Mouse (Mus musculus) lung, postnatal 4 days (tissue): ENCODE measurements at regions not wholly inside any gene's neighbourhood (a gene's known extent, or its start where the extent isn't known, plus 50 kb on each side); places are given as distances from the start of the nearest gene placed in this dataset.

Experiments
- DNase-seq, 2 experiments: peaks; one replicate each; pipeline ENCODE4 v3.0.0; 2021

DNA sequence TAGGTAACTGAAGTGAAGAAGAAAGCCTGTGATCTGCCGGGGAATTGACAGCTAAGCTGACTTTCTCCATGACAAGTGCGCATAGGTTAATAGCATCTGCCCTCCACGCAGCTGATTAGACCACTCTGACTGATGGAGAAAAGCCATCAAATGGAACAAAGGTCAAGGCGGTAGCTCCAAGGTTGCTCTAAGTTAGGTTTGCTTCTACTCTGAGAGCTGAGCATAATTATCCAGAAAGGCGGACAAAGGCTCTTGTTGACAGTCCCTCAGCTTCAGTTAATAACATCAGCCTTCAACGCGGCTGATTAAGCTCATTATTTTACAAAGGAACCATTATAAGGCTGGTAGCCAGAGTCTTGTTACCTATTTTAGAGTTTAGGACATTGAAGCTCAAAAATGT is 54.0 kb upstream of the Enpep start:
- DNase-seq, result no peak

DNA sequence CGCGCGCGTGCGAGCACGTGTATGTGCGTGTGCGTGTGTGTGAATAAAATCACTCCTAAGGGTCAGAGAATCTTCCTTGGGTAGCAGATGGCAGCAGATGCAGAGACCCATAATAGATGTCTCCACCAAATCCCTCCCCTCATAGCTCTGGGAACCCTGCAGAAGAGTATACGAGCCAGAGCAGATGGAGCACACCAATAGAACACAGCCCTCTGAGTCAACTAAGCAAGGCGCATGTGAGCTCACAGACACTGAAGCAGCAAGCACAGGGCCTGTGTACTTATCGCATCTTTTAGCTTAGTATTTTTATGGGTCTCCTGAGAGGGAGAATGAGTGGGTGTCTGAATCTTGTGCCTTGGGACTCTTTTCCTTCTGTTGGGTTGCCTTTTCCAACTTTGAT is 58.0 kb upstream of the Enpep start:
- no peak for DNase-seq

DNA sequence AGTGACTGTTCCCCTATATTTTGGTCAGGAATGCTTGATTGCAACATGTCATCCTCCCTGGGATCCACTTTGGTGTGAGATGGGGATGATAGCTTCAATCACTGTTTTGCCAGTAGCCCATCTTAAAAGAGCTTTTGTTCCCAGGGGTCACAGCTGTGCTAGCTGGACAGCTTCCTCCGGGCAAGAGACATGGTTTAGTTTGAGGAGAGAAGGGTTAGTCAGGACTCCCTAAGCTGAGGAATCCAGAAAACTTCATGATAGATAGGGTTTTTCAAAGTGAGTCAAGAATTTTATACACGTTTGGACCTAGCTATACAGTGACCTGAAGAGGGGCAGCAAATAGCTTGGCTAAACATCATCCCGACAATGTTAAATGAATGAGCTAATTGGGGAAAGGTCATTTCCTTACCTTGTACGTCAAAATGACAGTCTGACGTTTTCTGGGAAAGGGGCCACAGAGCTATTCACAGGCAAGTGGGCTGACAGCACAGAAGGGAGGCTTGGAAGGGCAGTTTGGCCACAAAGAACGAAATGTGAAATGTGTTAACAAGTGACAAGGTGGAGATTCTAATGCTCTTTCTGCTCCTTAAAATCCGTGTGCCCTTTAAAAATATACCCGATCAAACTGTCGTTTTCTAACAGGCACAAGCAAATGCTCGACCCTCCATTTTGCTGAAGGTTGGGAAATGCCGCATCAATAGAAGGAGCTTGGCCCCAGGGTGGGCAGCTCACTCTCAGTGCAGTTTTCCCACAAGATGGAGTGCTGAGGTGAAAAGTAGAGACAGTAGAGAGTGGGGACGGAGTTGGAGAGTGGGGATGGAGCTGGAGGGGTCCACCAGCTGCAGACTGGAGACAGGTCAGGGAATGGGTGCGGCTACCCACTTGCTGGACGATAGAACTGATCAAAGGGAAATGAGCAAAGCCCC is 59.6 kb upstream of the Enpep start:
- no peak for DNase-seq

DNA sequence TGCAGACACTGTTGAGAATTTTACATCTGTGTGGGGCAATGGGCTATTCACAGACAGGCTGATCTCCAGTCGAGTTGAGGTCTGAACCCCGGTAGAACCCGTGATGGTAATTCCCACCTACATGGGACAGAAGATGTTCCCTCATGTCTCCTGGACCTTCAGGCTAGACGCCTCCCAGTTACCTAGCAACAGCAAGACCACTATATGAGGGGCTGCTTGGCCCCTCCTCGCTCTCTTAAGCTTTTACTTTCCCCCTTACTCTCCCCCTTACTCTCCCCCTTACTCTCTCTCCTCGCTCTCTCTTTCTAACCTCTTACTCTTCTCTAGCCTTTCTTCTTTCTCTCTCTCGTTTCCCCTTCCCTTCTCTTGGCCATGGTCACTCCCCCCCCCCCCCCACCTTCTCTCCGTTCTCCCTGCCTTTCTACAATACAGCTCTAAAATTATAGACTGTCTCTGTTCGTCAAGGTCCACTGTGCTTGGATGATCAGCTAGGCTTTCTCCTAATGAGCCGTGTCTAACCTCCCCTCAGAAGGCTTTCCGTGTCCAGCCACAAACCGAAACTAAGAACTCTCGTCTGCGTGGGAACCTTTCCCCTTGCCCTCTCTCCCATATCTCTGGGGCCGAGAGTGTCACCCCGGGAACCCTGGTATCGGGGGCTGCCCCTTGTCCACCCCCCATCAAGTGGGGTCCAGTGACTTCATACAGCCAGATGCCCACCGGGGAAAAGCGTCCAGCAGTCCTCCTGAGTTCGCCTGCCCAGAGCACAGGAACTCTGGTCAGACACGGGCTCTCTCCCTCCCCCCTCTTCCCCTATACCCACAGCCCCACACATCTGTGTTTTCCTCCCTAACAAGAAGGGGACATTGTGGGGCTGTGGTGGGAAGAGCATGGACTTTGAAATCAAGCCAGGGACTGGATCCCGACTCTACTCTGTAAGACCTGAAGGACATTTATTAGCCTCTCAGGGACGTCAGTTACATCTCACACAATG is 60.6 kb upstream of the Enpep start:
- DNase-seq, result no peak

DNA sequence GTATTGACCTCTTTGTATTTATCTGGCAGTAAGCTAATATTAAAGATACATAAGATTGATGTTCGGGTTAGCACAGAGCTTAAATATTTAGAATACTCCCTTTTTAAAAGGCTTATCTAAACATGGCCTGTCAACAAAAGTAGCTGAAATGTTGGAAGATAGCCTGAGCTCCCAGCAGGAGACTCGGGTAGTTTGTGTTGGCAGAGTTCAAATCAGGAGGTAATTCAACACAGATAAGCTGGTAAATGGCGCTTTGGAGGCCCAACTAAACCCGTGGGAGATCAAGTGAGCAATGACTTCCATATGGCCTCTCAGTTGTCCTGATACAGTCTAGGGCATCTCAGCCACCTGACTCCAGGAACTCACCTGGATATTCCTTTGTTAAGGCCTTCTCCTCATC is 65.0 kb upstream of the Enpep start:
- no peak for DNase-seq

DNA sequence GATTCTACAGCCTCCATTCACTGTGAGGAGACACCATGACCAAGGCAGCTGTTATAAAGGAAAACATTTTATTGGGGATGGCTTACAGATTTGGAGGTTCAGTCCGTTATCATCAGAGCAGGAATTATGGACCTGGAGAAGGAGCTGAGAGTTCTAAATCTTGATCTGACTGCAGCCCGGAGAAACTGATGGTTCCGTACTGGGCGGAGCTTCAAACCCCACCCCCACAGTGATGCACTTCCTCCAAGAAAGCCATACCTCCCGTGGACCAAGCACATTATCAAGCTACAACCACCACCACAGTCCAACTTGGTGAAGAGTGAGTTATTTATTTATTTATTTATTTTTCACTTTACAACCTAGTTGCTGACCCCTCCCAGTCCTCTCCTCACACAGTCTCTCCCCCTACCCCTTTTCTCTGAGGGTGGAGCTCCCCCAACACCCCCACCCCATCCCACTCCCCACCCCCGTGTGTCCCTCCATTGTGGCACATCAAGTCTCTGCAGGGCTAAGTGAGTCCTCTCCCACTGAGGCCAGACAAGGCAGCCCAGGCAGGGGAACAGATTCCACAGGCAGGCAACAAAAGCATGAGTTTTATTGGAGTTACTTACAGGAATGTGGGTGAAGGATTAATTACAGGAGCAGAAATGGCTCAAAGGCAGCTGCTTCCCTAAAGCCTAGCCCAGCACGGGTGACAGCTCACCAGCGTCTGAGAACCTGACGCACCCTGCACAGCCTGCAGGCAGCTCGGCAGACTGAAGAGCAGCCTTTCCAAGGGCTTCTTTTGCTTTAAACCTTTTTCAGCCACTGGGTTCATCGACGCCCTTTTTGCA is 67.8 kb upstream of the Enpep start:
- DNase-seq, result no peak

DNA sequence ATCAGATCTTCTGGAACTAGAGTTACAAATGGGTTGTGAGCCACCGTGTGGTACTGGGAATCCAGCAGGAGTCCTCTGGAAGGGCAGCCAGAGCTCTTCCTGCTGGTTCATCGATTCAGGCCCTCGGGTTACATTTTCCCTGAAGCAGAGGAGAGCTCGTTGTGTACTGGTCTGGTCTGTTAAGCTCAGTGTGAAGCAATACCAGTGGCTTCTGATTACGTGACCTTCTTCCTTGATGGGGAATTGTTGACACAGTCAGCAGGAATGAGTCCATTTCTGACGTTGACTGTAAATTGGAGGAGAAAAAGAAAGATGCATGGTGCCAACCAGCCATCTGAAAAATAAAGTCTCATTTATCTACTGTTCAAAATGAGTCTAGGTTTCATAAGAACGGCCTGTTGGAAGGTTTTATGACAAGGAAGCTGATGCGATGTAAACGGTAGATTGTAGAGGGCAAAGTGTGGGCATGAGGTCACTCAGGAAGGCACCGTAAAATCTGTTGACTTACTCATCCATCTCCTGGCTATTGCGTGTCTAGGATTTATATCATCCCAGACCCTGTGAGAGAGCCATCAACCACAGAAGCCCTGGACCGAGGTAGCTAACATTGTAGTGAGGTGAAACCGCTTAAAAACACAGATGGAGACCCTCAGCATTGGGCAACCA is 79.0 kb upstream of the Enpep start:
- no peak for DNase-seq

DNA sequence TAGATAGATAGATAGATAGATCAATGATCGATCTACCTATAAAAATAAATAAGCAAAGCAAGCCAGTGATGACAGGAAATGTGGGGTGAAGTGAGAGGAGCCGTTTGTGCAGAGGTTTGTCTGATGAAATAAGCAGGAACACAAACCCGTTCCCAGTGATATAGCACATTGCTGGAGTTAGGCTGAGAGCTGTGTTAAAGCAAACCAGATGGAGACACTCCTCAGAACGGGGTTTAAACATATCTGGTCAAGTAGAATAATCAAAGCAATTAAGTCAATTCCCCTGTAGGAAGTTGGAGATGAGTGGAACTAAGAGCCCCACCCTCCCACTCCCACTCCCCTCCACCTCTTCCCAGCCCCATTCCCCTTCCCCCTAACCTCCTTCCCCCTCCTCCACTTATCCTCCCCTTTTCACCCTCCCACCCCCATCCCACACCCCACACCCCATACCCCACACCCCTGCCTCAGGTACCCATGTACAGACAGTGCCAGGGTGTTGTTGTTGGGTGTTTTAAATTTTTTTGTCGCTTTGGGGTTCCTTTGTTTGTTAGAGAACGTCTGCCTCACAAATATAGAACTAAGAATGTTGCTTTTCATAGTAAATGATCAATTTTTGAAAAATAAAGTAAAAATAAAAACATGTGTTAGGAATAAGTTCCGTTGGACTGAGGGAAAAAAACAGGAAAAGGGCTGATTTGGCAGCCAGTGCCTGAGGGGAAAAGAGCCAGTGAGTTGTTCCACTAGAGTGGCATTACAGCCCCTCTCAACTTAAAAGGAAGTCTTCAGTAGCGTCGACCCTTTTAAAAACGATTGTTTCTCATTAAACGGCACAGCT is 79.8 kb upstream of the Enpep start:
- DNase-seq, result no peak

DNA sequence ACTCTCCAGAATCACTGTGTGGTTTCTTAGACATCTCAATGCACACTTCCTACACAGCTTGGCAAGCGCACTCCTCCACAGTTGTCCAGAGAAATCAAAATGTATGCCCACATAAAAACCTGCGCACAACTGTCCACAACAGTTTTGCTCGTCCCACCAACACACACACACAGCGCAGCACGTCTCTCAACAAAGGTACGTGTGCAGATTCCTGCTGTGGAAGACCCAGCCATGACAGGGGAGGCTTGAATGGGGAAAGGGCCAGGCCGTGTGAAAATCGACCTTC is 80.4 kb upstream of the Enpep start:
- DNase-seq, result no peak

DNA sequence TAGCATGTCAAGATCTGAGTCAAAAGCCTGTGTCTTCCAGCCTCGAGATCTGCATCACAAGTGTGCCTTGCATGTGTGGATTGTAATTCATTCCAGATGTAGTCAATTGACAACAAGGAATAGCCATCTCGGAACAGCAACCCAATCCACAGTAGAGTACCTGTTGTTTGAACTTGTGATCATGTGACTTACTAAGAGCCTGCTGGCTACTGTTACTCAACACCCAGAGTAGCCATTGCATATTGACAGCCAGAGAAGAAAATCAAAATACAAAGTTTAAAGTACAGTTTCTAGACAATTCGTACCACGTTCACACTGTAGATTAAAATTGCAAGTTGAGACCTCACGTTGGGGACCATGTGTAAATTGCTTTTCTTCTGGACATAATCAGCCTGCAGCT is 83.1 kb upstream of the Enpep start:
- DNase-seq, result no peak

DNA sequence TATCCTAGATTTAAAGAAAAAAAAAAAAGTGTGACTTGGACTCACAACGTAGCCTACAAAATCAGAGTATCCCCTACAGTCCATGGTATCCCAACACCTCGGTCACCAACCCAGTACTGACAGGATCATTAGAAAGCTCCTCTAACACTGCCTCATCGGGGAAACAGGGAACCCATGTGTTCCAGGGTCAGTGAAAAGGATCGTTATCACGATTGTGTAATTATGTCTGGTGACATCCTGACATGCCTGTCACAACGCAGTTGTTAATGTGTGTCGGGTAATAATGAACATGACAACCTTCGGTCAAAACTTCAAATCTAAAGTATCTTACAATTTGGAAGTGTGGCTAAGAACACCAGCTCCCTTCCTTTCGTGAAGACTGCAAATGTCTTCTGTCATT is 83.8 kb upstream of the Enpep start:
- no peak for DNase-seq

DNA sequence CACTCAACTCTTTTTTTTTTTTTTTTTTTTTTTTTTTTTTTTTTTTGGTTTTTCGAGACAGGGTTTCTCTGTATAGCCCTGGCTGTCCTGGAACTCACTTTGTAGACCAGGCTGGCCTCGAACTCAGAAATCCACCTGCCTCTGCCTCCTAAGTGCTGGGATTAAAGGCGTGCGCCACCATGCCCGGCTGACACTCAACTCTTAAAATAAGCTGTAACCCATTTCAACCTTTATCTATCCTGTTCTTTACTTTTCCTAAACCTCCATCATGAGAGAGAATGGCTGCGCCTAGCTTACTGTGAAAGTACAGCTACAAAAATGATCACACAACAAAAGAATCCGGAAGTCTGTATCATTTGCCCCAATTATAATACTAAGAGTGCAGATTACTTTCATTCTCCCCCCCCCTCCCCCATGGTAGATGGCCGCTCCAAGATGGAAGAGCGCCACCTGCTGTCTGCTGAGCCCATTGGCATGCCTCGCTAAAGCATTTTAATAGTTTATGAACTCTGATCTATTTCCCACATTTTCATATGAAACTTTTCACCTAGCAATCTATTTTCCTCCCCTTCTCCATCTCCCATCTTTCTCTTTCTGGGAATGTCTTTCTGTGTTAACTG is 89.2 kb upstream of the Enpep start:
- peak; percentile 35 to 45 for DNase-seq

DNA sequence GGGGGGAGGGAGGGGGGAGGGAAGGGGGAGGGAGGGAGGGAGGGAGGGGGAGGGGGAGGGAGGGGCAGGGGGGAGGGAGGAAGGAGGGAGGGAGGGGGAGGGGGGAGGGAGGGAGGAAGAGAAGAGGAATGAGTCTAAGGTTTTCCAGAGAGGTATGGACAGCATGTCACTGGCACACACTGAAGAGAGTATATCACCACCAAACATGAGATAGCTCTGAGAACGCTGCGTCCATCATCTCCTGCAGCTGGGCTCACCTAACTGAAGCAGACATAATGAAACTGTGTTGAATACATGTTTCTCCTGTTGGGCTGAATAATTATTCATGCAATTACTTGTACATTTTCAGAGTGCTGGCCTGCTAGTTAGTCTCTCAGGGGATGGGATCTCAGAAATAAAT is 96.2 kb upstream of the Enpep start:
- no peak for DNase-seq

DNA sequence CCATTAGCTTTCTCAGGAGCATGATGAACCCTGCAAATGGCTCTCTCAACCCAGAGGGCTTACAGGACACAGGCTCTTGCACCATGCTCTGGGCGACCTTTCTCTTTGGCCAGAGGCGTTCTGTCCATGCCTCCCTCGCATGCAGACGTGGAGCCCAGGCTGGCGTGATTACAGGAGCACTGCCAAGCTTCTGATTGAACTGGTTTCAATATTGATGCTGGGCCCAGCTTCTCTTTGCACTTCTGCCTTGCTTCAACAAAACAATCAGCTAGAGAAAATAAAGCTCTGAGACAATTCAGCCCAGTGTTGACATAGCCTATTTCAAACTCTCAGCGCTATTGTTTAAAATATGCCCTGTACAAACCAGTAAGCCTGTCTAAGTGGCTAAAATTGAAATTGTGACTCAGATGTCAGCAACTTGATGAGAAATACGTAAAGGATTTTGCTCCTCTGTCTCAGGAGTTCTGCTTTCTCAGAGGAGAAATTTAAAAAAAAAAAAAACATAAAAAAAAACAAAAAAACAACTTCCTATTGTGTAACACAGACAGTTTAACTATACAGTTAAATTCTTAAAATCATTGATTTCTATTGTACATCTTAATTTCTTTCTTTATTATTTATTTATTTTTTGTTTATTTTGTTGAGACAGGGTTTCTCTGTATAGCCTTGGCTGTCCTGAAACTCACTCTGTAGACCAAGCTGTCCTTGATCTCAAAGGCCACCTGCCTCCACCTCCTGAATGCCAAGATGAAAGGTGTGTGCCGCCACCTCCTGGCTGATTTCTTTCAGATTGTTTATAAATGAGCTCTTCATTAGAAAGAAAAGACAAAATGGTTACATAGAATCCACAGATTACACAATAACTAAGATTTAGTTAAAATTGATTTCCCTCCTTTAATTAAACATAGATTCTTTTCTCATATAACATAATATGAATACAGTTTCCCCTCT is 96.9 kb upstream of the Enpep start:
- no peak for DNase-seq

DNA sequence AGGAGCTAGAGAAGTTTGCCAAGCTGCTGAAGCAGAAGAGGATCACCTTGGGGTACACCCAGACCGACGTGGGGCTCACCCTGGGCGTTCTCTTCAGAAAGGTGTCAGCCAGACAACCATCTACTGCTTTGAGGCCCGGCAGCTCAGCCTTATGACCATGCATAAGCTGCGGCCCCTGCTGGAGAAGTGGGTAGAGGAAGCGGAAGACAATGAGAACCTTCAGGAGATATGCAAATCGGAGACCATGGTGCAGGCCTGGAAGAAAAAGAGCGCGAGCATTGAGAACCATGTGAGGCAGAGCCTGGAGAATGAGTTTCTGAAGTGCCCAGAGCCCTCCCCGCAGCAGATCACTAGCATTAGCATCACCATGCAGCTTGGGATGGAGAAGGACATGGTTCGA is 98.1 kb upstream of the Elovl6 start:
- no peak for DNase-seq

DNA sequence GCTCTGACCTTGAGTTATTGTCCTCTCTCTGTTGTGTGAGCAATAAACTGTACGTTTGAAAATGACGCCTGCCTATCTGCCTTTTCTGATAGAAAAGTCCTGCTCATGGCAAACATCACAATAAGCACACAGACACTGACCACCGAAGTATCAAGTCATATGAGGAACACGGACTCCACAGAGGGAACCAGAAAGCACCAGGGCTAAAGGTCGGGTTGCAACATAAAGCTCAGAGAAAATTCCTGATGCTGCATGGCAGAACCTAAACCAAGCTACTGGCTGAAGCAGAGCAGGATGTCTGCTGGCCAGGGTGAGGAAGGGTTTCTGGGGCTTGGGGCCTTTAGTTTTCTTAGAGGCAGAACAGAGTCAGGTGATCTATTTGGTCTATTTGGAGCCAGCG is 94.5 kb upstream of the Elovl6 start:
- DNase-seq, result no peak

DNA sequence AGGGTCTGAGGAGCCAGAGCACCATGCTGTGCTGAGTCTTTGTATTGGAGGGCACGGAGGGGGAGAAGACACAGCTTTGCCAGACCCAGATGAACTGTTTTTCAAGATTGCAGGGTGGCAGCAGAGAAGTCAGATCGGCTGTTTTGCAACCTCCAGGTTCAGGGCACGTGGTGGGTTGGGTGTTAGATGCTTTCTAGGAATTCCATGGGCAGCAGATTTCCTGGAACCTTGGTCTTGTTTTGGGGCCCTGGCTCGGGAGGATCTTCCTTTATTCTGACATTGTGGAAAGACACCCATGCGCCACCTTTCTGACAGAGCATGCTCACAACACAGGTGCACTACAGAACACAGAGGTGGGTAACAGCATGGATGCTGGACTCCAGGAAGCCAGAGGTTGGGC is 89.4 kb upstream of the Elovl6 start:
- no peak for DNase-seq

DNA sequence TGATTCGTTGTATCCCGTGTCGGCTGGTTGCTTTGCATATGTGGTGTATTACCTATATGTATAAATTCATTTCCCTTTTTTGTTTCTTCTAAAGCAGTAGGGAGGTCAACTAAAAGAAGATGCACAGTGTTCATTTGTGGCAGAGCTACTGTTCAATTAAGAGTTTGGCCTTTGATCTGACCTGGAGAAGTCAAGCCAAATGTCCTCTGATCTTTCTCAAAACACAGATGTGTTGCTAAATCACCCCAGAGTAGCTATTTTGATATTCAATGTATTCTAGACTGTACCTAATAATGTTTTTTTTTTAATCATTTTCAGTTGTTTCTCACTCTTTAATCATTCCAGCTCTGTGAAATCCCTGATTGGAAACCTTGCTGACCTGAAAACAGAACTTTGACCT is 87.9 kb upstream of the Elovl6 start:
- DNase-seq, result no peak

DNA sequence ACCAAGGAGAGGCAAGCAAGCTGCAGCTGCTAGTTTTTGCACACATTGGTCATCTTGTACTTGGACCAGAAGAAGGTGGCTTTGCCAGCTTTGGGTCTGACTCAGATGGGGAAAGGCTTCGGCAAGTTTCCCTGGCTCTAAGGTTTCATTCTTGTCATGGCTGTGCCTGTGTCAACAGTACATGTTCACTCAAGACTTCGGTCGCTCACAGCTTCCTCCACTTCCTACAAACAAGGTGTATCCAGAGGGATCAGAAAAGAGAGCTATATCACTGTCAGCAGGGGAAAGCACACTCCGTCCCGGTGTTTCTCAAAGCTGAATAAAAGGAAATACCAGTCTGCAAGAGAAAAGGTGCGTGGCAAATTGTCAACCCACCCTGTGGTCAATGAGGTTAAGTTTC is 86.2 kb upstream of the Elovl6 start:
- DNase-seq, result no peak

DNA sequence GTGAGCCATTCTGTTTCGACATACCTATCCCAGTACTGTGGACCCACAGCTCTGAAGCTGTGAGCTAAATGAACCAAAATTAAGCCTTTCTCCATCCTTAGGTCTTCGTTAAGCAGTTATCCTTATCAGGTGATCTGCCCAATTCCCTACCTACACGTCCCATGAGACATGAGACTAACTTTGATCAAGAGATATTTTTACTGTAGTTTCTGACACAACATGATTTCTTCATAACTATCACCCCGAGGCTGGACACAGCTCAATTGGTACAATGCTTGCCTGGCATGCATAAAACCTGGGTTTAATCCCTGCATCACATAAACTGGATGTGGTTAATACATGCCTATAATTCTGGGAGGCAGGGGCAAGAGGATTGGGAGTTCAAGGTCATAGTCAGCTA is 82.2 kb upstream of the Elovl6 start:
- DNase-seq, result no peak
